Mouse (Mus musculus) adrenal gland, postnatal 10 days (tissue): ENCODE data around the gene Olfr64. TPM values are rescaled to one million over a fixed set of nuclear protein-coding genes. Genes with fewer than 3 reads are reported as not detected.

ENCODE experiments used
- total RNA-seq, 2 experiments: library from RNA; stranded (reverse); gene quantifications; 2 replicates each; pipeline ENCODE4 v1.2.3; 2021

The Olfr64 gene
- total RNA-seq, 2 experiments from 2014 or later: not detected

Other genes with a start within 250 kb of the Olfr64 start
- gene Olfr623, start 230.8 kb downstream of the Olfr64 start, total RNA-seq: not detected
- gene Olfr624, start 223.3 kb downstream of the Olfr64 start, total RNA-seq: under 1 TPM; 0.06 to 0.09 TPM
- not detected for gene Olfr625-ps1, start 211.8 kb downstream of the Olfr64 start, total RNA-seq
- gene Olfr243, start 179.8 kb downstream of the Olfr64 start, total RNA-seq: not detected
- gene Olfr628, start 164.1 kb downstream of the Olfr64 start, total RNA-seq: not detected
- gene Olfr629, start 149.5 kb downstream of the Olfr64 start, total RNA-seq: not detected
- gene Olfr630, start 137.2 kb downstream of the Olfr64 start, total RNA-seq: not detected
- not detected for gene Olfr69, start 122.9 kb downstream of the Olfr64 start, total RNA-seq
- not detected for gene Olfr68, start 114.8 kb downstream of the Olfr64 start, total RNA-seq
- gene Olfr67, start 102.7 kb downstream of the Olfr64 start, total RNA-seq: not detected
- 100 to 1,000 TPM; 489 to 710 TPM for gene Hbb-bt, start 80.5 kb downstream of the Olfr64 start, total RNA-seq
- gene Hbb-bs, start 66.4 kb downstream of the Olfr64 start, total RNA-seq: 1,000 to 10,000 TPM; 3,542 to 4,429 TPM
- gene Hbb-bh2, start 54.0 kb downstream of the Olfr64 start, total RNA-seq: not detected
- gene Hbb-bh1, start 51.3 kb downstream of the Olfr64 start, total RNA-seq: not detected
- gene Hbb-y, start 41.3 kb downstream of the Olfr64 start, total RNA-seq: not detected
- gene Olfr66, start 8.2 kb downstream of the Olfr64 start, total RNA-seq: not detected
- not detected for gene Olfr65, start 9.0 kb upstream of the Olfr64 start, total RNA-seq
- not detected for gene Olfr631, start 34.3 kb upstream of the Olfr64 start, total RNA-seq
- not detected for gene Olfr632, start 39.9 kb upstream of the Olfr64 start, total RNA-seq
- gene Olfr633, start 50.0 kb upstream of the Olfr64 start, total RNA-seq: not detected
- not detected for gene Olfr635, start 76.7 kb upstream of the Olfr64 start, total RNA-seq
- not detected for gene Olfr638, start 104.3 kb upstream of the Olfr64 start, total RNA-seq
- under 1 TPM in 1 of 2 experiments, not detected in 1; 0.06 TPM for gene Olfr639, start 122.8 kb upstream of the Olfr64 start, total RNA-seq
- not detected for gene Olfr640, start 131.1 kb upstream of the Olfr64 start, total RNA-seq
- not detected for gene Olfr641, start 141.0 kb upstream of the Olfr64 start, total RNA-seq
- not detected for gene Olfr642, start 158.2 kb upstream of the Olfr64 start, total RNA-seq
- gene 4930516K23Rik, start 167.0 kb upstream of the Olfr64 start, total RNA-seq: not detected
- gene Olfr644, start 177.4 kb upstream of the Olfr64 start, total RNA-seq: not detected
- not detected for gene Olfr645, start 191.0 kb upstream of the Olfr64 start, total RNA-seq
- gene Olfr646, start 210.4 kb upstream of the Olfr64 start, total RNA-seq: not detected
- not detected for gene Ubqln5, start 235.3 kb upstream of the Olfr64 start, total RNA-seq
- not detected for gene Olfr643, start 242.9 kb upstream of the Olfr64 start, total RNA-seq
- gene Ubqln3, start 248.8 kb upstream of the Olfr64 start, total RNA-seq: not detected